Mouse (Mus musculus): Measurements from ENCODE around the gene Wdr45b.
A peak's percentile ranks its signal among the peaks of the same experiment; 100 is the strongest.
"Not testable (repeated sequence)": the region's sequence is repeated elsewhere in the genome, so short reads cannot be mapped to it uniquely, and the experiment has no call there.

Gene Wdr45b

GRCm38 (mm10) chr11:121328206-121328605 lies 26.0 kb downstream of the Wdr45b start:
- DNase-seq (ENCODE audit: low read depth), result no peak

GRCm38 (mm10) chr11:121326681-121327080 lies 27.6 kb downstream of the Wdr45b start:
- no peak for DNase-seq (ENCODE audit: low read depth)

- no peak for DNase-seq (ENCODE audit: low read depth)
Measured at GRCm38 (mm10) chr11:121326034-121326433, 28.2 kb downstream of the Wdr45b start.

GRCm38 (mm10) chr11:121307712-121308111 lies 46.5 kb downstream of the Wdr45b start:
- not testable (repeated sequence) for DNase-seq (ENCODE audit: low read depth)

GRCm38 (mm10) chr11:121306608-121307007 lies 47.6 kb downstream of the Wdr45b start:
- DNase-seq (ENCODE audit: low read depth), result no peak

- no peak for DNase-seq (ENCODE audit: low read depth)
Measured at GRCm38 (mm10) chr11:121305371-121305770, 48.9 kb downstream of the Wdr45b start.

GRCm38 (mm10) chr11:121300265-121300664 lies 54.0 kb downstream of the Wdr45b start:
- DNase-seq (ENCODE audit: low read depth), result no peak

- DNase-seq (ENCODE audit: low read depth), result no peak
Measured at GRCm38 (mm10) chr11:121298493-121298892, 55.8 kb downstream of the Wdr45b start.

- no peak for DNase-seq (ENCODE audit: low read depth)
Measured at GRCm38 (mm10) chr11:121294771-121295170, 59.5 kb downstream of the Wdr45b start.

- DNase-seq (ENCODE audit: low read depth), result peak; percentile 21
Measured at GRCm38 (mm10) chr11:121289859-121290258, 64.4 kb downstream of the Wdr45b start.

GRCm38 (mm10) chr11:121282911-121283310 lies 71.3 kb downstream of the Wdr45b start:
- DNase-seq (ENCODE audit: low read depth), result no peak

- DNase-seq (ENCODE audit: low read depth), result no peak
Measured at GRCm38 (mm10) chr11:121278011-121278410, 76.2 kb downstream of the Wdr45b start.

GRCm38 (mm10) chr11:121277516-121277915 lies 76.7 kb downstream of the Wdr45b start:
- DNase-seq (ENCODE audit: low read depth), result no peak
